Mouse (Mus musculus): ENCODE data around the gene Fhl4.

DNA sequence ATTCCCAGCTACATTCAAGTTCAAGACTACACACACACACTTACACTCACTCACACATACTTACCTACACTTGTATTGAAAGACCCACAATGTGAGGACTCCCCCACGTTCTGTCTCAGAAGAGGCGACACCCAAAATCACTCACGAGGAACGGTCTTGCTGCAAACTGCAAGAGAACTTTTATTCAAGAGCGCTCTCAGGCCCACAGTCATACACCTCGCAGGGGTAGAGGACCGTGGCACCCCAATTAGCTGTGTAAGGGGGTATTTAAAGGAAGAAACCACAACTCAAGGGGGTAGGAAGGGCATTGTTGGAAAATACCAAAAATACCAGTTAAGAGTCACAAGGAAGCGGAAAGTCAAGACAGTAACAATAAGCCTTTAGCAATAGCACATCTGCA lies 54.3 kb downstream of the Fhl4 start:
- TF ChIP-seq CTCF (IDR thresholded peaks at IDR 0.05; ENCODE audit: low read depth, low read length) (no peak), POLR2A (IDR thresholded peaks at IDR 0.05; ENCODE audit: borderline replicate concordance, low read depth, low read length) (no peak)
